Mouse (Mus musculus) MEL (cell line): ENCODE measurements around the gene Pbx2.

Experiments
- CTCF ChIP-seq, 3 experiments: IDR thresholded peaks in 2 of 3; conservative IDR thresholded peaks in 1 of 3; 2 replicates each; pipeline ENCODE4 v1.5.1; 2011 to 2012; ENCODE audit warnings: low read length in 3 of 3, low read depth in 2 of 3, mild to moderate bottlenecking in 2 of 3, improper control_type of control experiment in 1 of 3, inconsistent platforms in 1 of 3, mixed read lengths in 1 of 3, moderate library complexity in 1 of 3; ENCODE audit not compliant: control insufficient read depth in 1 of 3, insufficient read depth in 1 of 3, poor library complexity in 1 of 3, severe bottlenecking in 1 of 3
- EP300 ChIP-seq, 2 experiments: IDR thresholded peaks; 2 replicates each; pipeline ENCODE4 v1.6.1; 2011; ENCODE audit warnings: improper control_type of control experiment in 2 of 2, low read length in 2 of 2, low read depth in 1 of 2, mild to moderate bottlenecking in 1 of 2
- NELFE ChIP-seq: IDR thresholded peaks from 2 replicates; pipeline ENCODE4 v1.6.1; 2011; ENCODE audit warnings: low read depth, low read length, improper control_type of control experiment
- SIN3A ChIP-seq: IDR thresholded peaks from 2 replicates; pipeline ENCODE4 v1.6.1; 2012; ENCODE audit warnings: low read length, improper control_type of control experiment, inconsistent platforms

- no peak for TF ChIP-seq EP300 (IDR thresholded peaks at IDR 0.05; ENCODE audit: low read depth in 1 of 2, low read length in 2 of 2)
- TF ChIP-seq SIN3A: no peak
- TF ChIP-seq NELFE: no peak
- no peak for TF ChIP-seq CTCF (IDR thresholded peaks at IDR 0.05 in 2 of 3, conservative IDR thresholded peaks at IDR 0.05 in 1 of 3; ENCODE audit: control insufficient read depth in 1 of 3, insufficient read depth in 1 of 3, low read depth in 2 of 3, low read length in 3 of 3, poor library complexity in 1 of 3, severe bottlenecking in 1 of 3)
Measured at GRCm38 (mm10) chr17:34585877-34586771, 4.9 kb upstream of the Pbx2 start.
